Mouse (Mus musculus) olfactory bulb, adult 2 months (tissue): ENCODE results near the gene Inpp5a. TPM values are rescaled to one million over a fixed set of nuclear protein-coding genes. Genes with fewer than 3 reads are reported as not detected.

Experiments
- H3K27ac ChIP-seq: fragments of 200-500 bp; 2 replicates; pipeline ENCODE4 v1.5.1; 2012; ENCODE audit warnings: low read depth, low read length; ENCODE audit not compliant: insufficient read depth
- H3K4me1 ChIP-seq: fragments of 200-500 bp; 2 replicates; pipeline ENCODE4 v1.6.1; 2012; ENCODE audit warnings: low read length; ENCODE audit not compliant: control insufficient read depth, insufficient read depth
- H3K4me3 ChIP-seq: fragments of 200-500 bp; 2 replicates; pipeline ENCODE4 v1.5.1; 2012; ENCODE audit warnings: mild to moderate bottlenecking, low read depth, low read length, moderate library complexity; ENCODE audit not compliant: insufficient read depth
- CTCF ChIP-seq: fragments of 200-500 bp; IDR thresholded peaks from 2 replicates; pipeline ENCODE4 v1.5.1; 2012; ENCODE audit warnings: low read depth, mild to moderate bottlenecking, low read length, moderate library complexity; ENCODE audit not compliant: insufficient read depth
- POLR2A ChIP-seq: fragments of 200-500 bp; IDR thresholded peaks from 2 replicates; pipeline ENCODE4 v1.6.1; 2012; ENCODE audit warnings: mild to moderate bottlenecking, low read depth, low read length, moderate library complexity; ENCODE audit not compliant: insufficient read depth
- WGBS: fragments of 180-500 bp; shearing (Covaris S2); methylation state at CpG from one replicate; pipeline ENCODE4 v1.1.7; 2018; 5-methylcytosine and 5-hydroxymethylcytosine counted together
- polyA plus RNA-seq: library from polyadenylated mRNA; stranded (reverse); fragments of >200 nt; gene quantifications from 2 replicates; pipeline ENCODE4 v1.2.4, GENCODE M21; 2012; ENCODE audit warnings: low replicate concordance; ENCODE audit not compliant: missing spikeins, insufficient read depth, insufficient read length

Inpp5a gene
- polyA plus RNA-seq, 1 experiment = not detected

GRCm38 (mm10) chr7:139475896-139476295 is 87.0 kb downstream of the Inpp5a start:
- H3K4me3 ChIP-seq = no peak overlapping the region
- peaks cover 13% of the 10 kb centered on the region for H3K4me1 ChIP-seq
- no peak for TF ChIP-seq POLR2A
- TF ChIP-seq CTCF = no peak
- 44% methylated on average over 4 of the region's 4 CpGs for WGBS
- no peak overlapping the region for H3K27ac ChIP-seq

GRCm38 (mm10) chr7:139476700-139477099 is 87.8 kb downstream of the Inpp5a start:
- Histone ChIP-seq H3K4me3 (no peak overlapping the region), H3K4me1 (peaks cover 10% of the 10 kb centered on the region; the same call in 1 of the 2 replicates), H3K27ac (no peak overlapping the region)
- WGBS = 67% methylated on average over 2 of the region's 2 CpGs
- TF ChIP-seq POLR2A (no peak), CTCF (no peak)

DNA sequence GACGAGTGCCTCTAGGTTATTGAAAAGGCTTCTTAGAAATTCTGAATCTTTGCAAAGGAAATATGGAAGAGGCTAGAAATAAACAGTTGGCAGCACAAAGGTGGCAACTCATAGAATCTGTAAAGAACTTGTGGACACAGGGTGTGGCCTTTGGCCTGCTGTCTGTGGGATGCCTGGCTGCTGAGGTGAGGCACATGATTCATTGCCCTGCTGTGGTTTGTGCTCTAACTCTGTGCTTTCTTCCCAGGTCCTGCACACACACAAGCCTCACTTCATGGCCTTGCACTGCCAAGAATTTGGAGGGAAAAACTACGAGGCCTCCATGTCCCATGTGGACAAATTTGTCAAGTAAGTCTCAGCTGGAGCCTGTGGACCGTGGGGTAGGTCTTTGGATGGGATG is 88.8 kb downstream of the Inpp5a start:
- Histone ChIP-seq H3K4me1 (peaks cover 9% of the 10 kb centered on the region; the same call in 1 of the 2 replicates), H3K27ac (no peak overlapping the region), H3K4me3 (no peak overlapping the region)
- WGBS = 86% methylated on average over 3 of the region's 3 CpGs
- no peak for TF ChIP-seq POLR2A
- TF ChIP-seq CTCF = no peak

- H3K27ac ChIP-seq = no peak overlapping the region
- TF ChIP-seq POLR2A (no peak), CTCF (no peak)
- H3K4me3 ChIP-seq = no peak overlapping the region
- H3K4me1 ChIP-seq = peaks cover 5% of the 10 kb centered on the region; the same call in 1 of the 2 replicates
- WGBS = 79% methylated on average over 1 of the region's 1 CpGs
These were observed 90.2 kb downstream of the Inpp5a start for GRCm38 (mm10) chr7:139479077-139479476.

GRCm38 (mm10) chr7:139479626-139480025 is 90.7 kb downstream of the Inpp5a start:
- no peak overlapping the region for H3K4me3 ChIP-seq
- peaks cover 5% of the 10 kb centered on the region; the same call in 1 of the 2 replicates for H3K4me1 ChIP-seq
- WGBS = 71% methylated on average over 6 of the region's 6 CpGs
- TF ChIP-seq CTCF = no peak
- TF ChIP-seq POLR2A = no peak
- no peak overlapping the region for H3K27ac ChIP-seq

DNA sequence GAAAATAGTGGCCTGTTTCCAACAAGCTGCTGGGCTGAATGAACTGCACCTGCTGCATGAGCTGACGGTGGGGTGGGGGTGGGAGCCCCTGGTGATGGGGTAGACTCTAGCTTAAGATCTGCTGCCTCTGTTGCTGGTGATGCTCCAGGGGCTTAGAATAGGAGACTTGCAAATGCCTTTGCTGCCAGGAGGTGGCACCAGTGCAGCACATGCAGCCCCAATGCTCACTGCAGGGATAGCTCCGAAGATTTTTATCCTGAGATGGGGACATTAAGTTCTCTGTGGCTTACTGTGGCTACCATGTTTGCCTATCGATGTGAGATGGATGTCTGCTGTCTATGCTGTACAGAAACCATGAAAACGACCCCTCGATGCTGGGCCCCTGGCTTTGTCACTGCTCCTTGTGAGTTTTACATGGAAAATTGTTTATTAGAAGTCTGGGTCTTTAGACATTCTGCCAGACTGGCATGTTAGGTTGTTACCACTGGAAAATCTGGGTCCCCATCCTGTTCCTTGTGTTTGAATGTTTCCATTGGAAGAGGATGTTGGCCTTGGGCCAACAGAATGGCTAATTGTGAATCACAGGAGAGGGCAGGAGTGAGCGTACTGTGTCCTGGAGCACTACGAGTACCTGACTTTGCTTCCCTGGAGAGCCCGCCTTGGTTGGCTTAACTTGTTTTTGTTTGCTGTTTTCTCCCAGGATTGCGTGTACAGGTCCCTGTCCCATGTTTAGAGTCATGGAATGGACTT is 95.5 kb downstream of the Inpp5a start:
- WGBS = 50% methylated on average over 9 of the region's 9 CpGs
- H3K4me1 ChIP-seq = peaks cover 4% of the 10 kb centered on the region; the same call in 1 of the 2 replicates
- H3K4me3 ChIP-seq = no peak overlapping the region
- TF ChIP-seq CTCF = peak; percentile 67
- TF ChIP-seq POLR2A = no peak
- H3K27ac ChIP-seq = no peak overlapping the region

GRCm38 (mm10) chr7:139489721-139490211 is 100.9 kb downstream of the Inpp5a start:
- WGBS = 79% methylated on average over 3 of the region's 3 CpGs
- Histone ChIP-seq H3K4me1 (peaks cover 2% of the 10 kb centered on the region; the same call in 1 of the 2 replicates), H3K4me3 (no peak overlapping the region), H3K27ac (no peak overlapping the region)
- TF ChIP-seq POLR2A (no peak), CTCF (no peak)

- Histone ChIP-seq H3K4me3 (no peak overlapping the region), H3K27ac (no peak overlapping the region), H3K4me1 (no peaks in the 10 kb centered on the region)
- 95% methylated on average over 4 of the region's 4 CpGs for WGBS
- no peak for TF ChIP-seq CTCF
- TF ChIP-seq POLR2A = no peak
These were observed 103.4 kb downstream of the Inpp5a start for GRCm38 (mm10) chr7:139492351-139492750.

DNA sequence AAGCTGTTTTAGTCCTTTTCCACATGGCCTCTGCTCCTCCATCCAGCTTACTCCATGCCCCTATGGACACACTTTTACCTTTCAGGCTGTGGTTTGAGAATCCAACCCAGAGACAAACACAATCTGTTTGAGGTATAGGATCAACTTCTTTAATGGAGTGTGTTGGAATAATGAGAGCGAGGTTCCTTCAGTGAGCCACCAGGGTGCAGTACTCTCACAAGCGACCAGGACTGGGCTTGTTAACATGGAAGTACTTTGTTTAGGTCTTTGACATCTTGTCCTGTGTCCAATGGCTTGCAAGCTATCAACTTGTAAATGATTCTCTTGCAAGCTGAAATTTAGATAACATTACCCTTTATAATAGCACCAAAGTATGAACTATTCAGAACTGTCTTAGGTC is 104.0 kb downstream of the Inpp5a start:
- H3K4me1 ChIP-seq = no peaks in the 10 kb centered on the region; the same call in 1 of the 2 replicates
- TF ChIP-seq POLR2A (no peak), CTCF (no peak)
- no peak overlapping the region for H3K4me3 ChIP-seq
- no peak overlapping the region for H3K27ac ChIP-seq
- WGBS = 71% methylated on average over 2 of the region's 2 CpGs
